Mouse (Mus musculus): ENCODE data around the gene 1700018F24Rik. TPM values are rescaled to one million over a fixed set of nuclear protein-coding genes. Genes with fewer than 3 reads are reported as not detected.
"Not testable (repeated sequence)": the region's sequence is repeated elsewhere in the genome, so short reads cannot be mapped to it uniquely, and the experiment has no call there.

The 1700018F24Rik gene
- not detected in 2 replicates for polyA plus RNA-seq (2015; fragmentation: Nextera tagmentation; extraction: Ambion mirVana)

DNA sequence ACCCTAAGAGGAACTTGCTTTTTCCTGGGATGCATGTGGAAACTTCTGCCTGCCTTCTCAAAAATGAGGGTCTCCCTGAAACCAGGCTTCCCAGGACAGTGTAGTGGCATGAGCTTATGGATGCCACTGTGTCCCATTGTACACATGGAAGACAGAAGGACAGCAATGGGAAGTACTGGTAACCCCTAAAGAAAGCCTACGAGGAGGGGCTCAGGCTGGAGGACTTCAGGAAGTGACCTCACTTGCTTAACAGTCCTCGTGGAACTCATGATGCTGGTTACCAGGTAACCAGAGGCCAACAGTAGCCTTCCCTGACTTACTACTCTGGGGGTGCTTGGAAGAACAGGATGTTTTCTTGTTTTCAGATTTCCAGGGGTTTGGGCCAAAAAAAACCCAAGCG lies at the start of gene 1700018F24Rik:
1700018F24Rik (plus strand) TSS at position 301 of the 400 bp plus-strand sequence.
- not testable (repeated sequence) for H3K4me1 ChIP-seq (replicated peaks); H3K27ac ChIP-seq; H3K27me3 ChIP-seq; H3K9ac ChIP-seq; H3K4me3 ChIP-seq; H3K4me2 ChIP-seq; H3K36me3 ChIP-seq; ATAC-seq (ENCODE audit: low FRiP score); H3K9me3 ChIP-seq
- WGBS = 90% methylated on average over 3 of the region's 3 CpGs

DNA sequence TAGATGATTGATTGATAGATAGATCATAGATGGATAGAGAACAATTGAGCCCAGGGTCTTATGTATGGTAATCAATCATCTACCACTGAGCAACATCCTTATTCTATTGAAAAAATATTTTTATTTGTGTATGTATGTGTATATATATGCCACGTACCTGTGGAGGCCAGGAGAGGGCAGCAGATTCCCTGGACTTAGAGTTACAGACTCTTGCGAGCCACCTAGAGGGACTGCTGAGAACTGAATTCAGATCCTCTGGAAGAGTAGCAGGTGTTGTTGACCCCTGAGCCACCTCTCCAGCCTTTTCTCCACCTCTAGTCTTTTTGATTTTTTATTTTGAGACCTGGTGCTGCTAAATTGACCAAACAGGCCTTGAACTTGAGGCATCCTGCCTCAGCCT lies 44.3 kb upstream of the 1700018F24Rik start:
- ATAC-seq (ENCODE audit: low FRiP score) = no peak
- Histone ChIP-seq H3K4me3 (no peak overlapping the region), H3K9ac (no peak overlapping the region), H3K36me3 (no peaks in the 10 kb centered on the region), H3K4me1 (replicated peaks) (no peaks in the 10 kb centered on the region), H3K9me3 (no peaks in the 10 kb centered on the region), H3K27ac (no peak overlapping the region), H3K4me2 (no peak overlapping the region), H3K27me3 (no peaks in the 10 kb centered on the region)
- 34% methylated on average over 2 of the region's 2 CpGs for WGBS

DNA sequence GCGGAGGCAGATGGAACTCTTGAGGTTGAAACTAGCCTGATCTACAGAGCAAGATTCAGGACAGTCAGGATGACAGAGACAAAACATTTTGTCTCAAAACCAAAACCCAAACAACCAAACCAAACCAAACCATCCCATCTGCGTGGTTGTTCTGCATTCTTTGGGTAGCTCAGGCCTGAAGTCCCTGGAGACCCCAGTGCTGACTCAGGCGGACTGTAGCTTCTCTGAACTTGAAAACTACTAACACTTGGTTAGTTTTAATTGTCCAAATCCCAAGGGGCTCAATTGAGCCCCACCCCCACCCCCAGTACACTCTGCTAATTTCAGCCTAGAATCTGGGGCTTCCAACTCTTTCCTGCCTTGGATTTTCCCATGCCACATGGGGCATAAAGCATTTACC lies 39.4 kb upstream of the 1700018F24Rik start:
- Histone ChIP-seq H3K9ac (no peak overlapping the region), H3K4me1 (replicated peaks) (no peaks in the 10 kb centered on the region), H3K4me3 (no peak overlapping the region), H3K27ac (no peak overlapping the region), H3K27me3 (no peaks in the 10 kb centered on the region), H3K4me2 (no peak overlapping the region), H3K9me3 (no peaks in the 10 kb centered on the region), H3K36me3 (no peaks in the 10 kb centered on the region)
- no peak for ATAC-seq (ENCODE audit: low FRiP score)
- 85% methylated on average over 3 of the region's 3 CpGs for WGBS

DNA sequence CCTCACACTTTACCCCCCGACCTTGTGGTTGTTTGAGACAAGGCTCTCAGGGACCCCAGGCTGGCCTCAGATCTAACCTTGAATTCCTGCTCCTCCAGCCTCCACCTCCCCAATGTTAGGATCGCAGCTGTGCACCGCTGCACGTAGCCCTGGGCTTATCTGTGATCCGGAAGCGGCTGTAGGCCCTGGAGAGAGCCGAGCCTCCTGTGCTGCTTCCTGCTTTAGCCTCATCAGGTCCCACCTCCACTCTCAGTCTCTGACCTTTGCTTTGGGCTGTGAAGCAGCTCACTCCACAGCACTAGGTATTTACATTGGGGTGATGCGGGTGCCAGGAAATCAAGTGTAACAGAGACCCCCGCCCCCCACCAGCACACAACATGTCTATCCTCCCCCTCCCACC lies 38.3 kb upstream of the 1700018F24Rik start:
- Histone ChIP-seq H3K4me1 (replicated peaks) (no peaks in the 10 kb centered on the region), H3K4me3 (no peak overlapping the region), H3K9ac (no peak overlapping the region), H3K9me3 (no peaks in the 10 kb centered on the region), H3K27me3 (no peaks in the 10 kb centered on the region), H3K4me2 (no peak overlapping the region), H3K27ac (no peak overlapping the region), H3K36me3 (no peaks in the 10 kb centered on the region)
- no peak for ATAC-seq (ENCODE audit: low FRiP score)
- 89% methylated on average over 9 of the region's 9 CpGs for WGBS

DNA sequence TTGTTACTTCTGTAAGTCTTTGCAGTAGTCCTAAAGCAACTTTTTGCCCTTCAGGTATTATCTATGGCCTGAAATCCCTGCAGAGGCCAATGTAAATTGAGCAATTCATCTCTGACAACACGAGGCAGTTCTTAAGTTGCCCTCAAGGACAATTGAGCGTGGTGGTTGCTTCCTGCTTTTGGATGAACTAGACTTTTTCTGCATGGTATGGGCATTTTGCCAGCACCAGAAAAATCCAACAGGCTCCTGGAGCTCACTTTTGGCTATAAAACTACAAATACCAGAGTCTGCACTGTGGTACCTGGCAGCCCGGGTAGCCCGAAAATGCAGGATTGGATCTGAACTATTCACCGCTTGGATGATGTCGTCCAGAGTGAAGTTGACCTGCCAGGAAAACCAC lies 37.2 kb upstream of the 1700018F24Rik start:
- Histone ChIP-seq H3K27ac (no peak overlapping the region), H3K9me3 (no peaks in the 10 kb centered on the region), H3K36me3 (no peaks in the 10 kb centered on the region), H3K27me3 (no peaks in the 10 kb centered on the region), H3K4me1 (replicated peaks) (no peaks in the 10 kb centered on the region), H3K4me3 (no peak overlapping the region), H3K4me2 (no peak overlapping the region), H3K9ac (no peak overlapping the region)
- 84% methylated on average over 6 of the region's 6 CpGs for WGBS
- ATAC-seq (ENCODE audit: low FRiP score) = no peak

DNA sequence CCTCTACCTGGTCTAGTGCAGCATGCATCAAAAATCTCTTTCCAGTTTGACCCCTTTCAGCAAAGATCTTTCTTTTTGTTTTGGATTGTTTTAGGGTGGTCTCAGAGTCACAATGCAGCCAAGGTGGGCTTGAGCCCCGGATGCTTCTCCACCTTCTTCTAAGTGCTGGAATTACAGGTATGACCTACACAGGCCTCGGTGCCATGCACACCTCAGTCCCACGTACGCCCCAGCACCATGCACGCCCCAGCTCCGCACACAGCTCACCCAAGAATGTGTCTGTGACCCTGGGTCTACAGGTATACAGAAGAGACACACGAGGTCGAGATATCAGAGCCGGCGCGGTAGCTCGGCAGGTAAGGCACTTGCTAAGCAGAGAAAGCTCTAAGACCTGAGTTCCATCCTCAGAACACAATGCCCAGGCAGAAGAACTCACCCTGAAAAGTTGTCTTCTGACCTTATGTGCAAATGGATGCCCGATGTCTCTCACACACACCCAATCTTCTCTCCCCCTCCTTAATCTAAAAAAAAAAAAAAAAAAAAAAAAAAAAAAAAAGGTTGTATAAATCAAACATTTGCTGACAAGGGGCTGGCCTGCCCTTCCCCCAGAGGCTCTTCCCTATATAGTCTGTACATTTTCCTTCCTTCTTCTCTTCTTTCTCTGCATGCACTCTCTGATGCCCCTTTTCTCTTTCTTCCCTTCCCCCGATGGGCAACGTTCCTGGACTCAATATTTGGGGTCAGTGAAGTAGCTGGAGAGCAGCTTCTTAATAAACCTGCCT lies 33.7 kb upstream of the 1700018F24Rik start:
- ATAC-seq (ENCODE audit: low FRiP score) = no peak
- 91% methylated on average over 15 of the region's 15 CpGs for WGBS
- Histone ChIP-seq H3K4me1 (replicated peaks) (no peaks in the 10 kb centered on the region), H3K9me3 (no peaks in the 10 kb centered on the region), H3K9ac (no peak overlapping the region), H3K36me3 (no peaks in the 10 kb centered on the region), H3K4me3 (no peak overlapping the region), H3K4me2 (no peak overlapping the region), H3K27me3 (no peaks in the 10 kb centered on the region), H3K27ac (no peak overlapping the region)

DNA sequence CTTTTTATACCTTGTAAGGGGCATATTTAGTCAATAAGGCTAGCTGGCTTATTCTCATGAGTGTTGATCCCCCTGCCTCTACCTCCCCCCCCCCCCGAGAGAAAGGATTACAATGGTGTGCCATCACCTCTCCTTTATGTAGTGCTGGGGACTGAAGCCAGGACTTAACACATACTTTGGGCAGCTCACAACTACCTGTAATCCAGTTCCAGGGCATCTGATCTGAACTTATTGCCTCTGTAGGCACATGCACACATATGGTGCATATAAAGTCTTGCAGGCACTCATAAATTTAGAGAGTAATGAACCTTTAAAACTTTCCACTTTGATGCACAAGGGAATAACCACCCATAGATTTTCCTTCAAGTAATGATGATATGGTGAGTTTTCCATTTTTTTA lies 28.5 kb upstream of the 1700018F24Rik start:
- WGBS = 87% methylated on average over 1 of the region's 1 CpGs
- Histone ChIP-seq H3K4me2 (no peak overlapping the region), H3K36me3 (no peaks in the 10 kb centered on the region), H3K4me1 (replicated peaks) (no peaks in the 10 kb centered on the region), H3K9ac (no peak overlapping the region), H3K27me3 (no peaks in the 10 kb centered on the region), H3K4me3 (no peak overlapping the region), H3K27ac (no peak overlapping the region), H3K9me3 (no peaks in the 10 kb centered on the region)
- no peak for ATAC-seq (ENCODE audit: low FRiP score)

DNA sequence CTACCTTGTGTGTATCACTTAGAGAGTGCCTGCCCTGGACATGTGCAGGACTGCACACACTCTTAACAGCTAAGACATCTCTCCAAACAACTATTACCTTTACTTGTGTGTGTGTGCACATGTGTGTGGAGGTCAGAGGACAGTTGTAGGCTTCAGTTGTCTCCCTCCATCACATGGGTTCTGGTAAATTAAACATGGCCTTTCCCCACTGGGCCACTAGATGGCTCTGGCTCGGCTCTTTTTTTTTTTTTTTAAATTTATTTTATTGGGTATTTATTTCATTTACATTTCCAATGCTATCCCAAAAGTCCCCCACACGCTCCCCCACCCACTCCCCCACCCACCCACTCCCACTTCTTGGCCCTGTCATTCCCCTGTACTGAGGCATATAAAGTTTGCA lies 26.0 kb upstream of the 1700018F24Rik start:
- H3K4me2 ChIP-seq; H3K4me3 ChIP-seq; H3K9me3 ChIP-seq; ATAC-seq (ENCODE audit: low FRiP score); H3K9ac ChIP-seq; H3K36me3 ChIP-seq; H3K27ac ChIP-seq; H3K27me3 ChIP-seq; H3K4me1 ChIP-seq (replicated peaks): not testable (repeated sequence)
- WGBS = 11% methylated on average over 2 of the region's 2 CpGs

DNA sequence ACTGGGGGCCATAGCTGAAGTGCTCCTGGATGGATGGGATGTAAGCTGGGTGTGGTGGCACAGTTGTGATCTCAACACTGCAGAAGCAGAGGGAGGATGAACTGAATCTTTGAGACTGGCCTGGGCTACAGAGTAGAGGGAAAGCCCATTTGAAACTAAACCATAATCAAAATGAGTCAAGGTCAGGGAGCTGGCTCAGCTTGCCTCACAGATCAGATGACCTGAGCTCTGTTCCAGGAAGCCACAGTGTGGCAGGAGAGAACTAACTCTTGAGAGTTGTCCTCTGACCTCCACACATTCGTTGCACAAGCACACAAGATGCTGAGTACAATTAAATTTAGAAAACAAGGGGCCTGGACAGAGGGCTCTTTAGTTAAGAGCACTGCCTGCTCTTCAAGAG lies 22.5 kb upstream of the 1700018F24Rik start:
- H3K4me1 ChIP-seq (replicated peaks); H3K9me3 ChIP-seq; H3K27ac ChIP-seq; H3K4me3 ChIP-seq; H3K9ac ChIP-seq; H3K36me3 ChIP-seq; H3K4me2 ChIP-seq; H3K27me3 ChIP-seq; ATAC-seq (ENCODE audit: low FRiP score): not testable (repeated sequence)
- 52% methylated on average over 1 of the region's 1 CpGs for WGBS

DNA sequence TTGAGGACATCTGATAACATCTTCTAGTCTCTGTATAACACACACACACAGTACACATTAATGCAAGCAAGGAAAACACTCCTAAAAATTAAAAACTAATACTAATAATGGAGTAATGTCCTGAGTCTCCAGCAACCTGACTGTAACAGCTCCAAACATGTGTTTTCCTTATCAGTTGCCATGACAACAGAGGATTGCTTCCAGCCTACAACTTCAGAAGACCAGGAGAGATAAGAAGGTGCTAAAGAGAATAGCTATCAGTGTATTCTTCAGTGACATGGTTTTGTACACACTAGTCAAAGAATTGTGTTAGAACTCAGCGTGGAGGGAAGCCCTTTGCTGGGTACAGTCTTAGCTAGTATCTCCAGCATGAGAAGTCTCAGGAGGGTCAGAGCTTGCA lies 22.1 kb upstream of the 1700018F24Rik start:
- 79% methylated on average over 1 of the region's 1 CpGs for WGBS
- not testable (repeated sequence) for ATAC-seq (ENCODE audit: low FRiP score); H3K4me1 ChIP-seq (replicated peaks); H3K4me3 ChIP-seq; H3K27ac ChIP-seq; H3K36me3 ChIP-seq; H3K27me3 ChIP-seq; H3K4me2 ChIP-seq; H3K9ac ChIP-seq; H3K9me3 ChIP-seq

DNA sequence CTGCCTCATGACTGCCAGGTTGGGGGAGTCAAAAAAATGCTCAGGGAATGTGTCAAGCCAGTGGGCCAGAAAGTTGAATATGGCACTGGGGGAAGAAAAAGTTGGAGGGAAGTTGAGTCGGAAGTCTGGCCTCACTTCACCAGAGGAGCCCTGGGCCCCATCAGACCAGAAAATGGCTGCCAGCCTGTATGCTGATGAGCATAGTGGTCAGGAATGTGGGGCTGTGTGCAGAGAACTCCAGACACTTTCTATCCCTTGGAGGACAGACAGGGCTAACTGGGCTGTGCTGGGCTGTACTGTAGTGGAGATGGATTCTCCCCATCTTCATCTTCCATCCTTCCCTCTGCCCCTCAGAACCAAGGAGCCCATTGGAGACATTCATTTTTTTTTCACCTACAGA lies 12.3 kb upstream of the 1700018F24Rik start:
- not testable (repeated sequence) for H3K4me3 ChIP-seq; ATAC-seq (ENCODE audit: low FRiP score); H3K4me2 ChIP-seq; H3K4me1 ChIP-seq (replicated peaks); H3K27me3 ChIP-seq; H3K36me3 ChIP-seq; H3K9me3 ChIP-seq; H3K27ac ChIP-seq; H3K9ac ChIP-seq
- 86% methylated on average over 1 of the region's 1 CpGs for WGBS

DNA sequence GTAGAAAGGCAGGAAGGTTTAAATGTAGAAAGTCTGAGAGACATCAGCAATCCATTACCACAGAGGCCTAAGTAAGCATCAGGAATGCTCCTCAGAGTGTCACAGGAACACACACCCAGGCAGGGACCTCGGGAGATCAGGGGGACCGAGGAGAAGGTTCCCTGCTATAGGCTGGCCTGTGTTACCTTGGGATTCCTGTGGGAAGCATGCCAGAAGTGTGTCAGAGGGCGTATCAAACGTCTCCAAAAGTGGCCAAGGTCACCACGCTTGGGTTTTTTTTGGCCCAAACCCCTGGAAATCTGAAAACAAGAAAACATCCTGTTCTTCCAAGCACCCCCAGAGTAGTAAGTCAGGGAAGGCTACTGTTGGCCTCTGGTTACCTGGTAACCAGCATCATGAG lies 10.4 kb upstream of the 1700018F24Rik start, which contains the start of gene Gm4871:
Gm4871 (minus strand) TSS at position 364 of the 400 bp plus-strand sequence.
- not testable (repeated sequence) for H3K4me3 ChIP-seq

DNA sequence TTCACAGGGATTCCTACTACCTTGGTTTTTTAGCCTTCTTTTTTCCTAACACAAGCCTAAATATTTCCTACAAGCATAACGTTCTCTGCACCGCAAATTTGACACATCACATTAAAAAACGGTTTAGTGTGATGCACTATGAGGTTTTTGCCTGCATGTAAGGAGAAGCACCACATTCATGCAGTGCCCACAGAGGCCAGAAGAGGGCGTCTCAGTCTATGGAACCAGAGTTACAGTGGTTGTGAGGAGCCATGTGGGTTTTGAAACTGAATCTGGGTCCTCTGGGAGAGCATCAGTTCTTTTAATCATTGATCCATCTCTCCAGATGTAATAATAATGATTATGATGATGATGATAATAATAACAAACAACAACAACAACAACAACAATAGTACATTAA lies 1.2 kb upstream of the 1700018F24Rik start:
- Histone ChIP-seq H3K4me2 (no peak overlapping the region), H3K27ac (no peak overlapping the region), H3K4me1 (replicated peaks) (no peaks in the 10 kb centered on the region), H3K9ac (no peak overlapping the region), H3K36me3 (no peaks in the 10 kb centered on the region), H3K9me3 (no peaks in the 10 kb centered on the region), H3K4me3 (no peak overlapping the region), H3K27me3 (no peaks in the 10 kb centered on the region)
- WGBS = 48% methylated on average over 4 of the region's 4 CpGs
- no peak for ATAC-seq (ENCODE audit: low FRiP score)

More for the DNA sequence above, 10.4 kb upstream of the 1700018F24Rik start, which contains the start of gene Gm4871:
- not testable (repeated sequence) for ATAC-seq (ENCODE audit: low FRiP score); H3K4me2 ChIP-seq; H3K9me3 ChIP-seq; H3K27ac ChIP-seq; H3K27me3 ChIP-seq; H3K4me1 ChIP-seq (replicated peaks); H3K9ac ChIP-seq; H3K36me3 ChIP-seq
- WGBS = 79% methylated on average over 5 of the region's 5 CpGs

Data from hindbrain, embryonic 13.5 days (tissue).